Mouse (Mus musculus): ENCODE measurements around the gene Alppl2.

GRCm38 (mm10) chr1:87041119-87041518 lies 48.6 kb downstream of the Alppl2 start:
- no peak for TF ChIP-seq POLR2A (IDR thresholded peaks at IDR 0.05; ENCODE audit: low read depth, low read length)
- TF ChIP-seq CTCF (IDR thresholded peaks at IDR 0.05; ENCODE audit: borderline replicate concordance, insufficient read depth, low read length), result peak; percentile 42; the same call in 1 of the 2 replicates

Data from embryonic fibroblast, embryonic 13.5 days (primary cell).